Mouse (Mus musculus) embryonic facial prominence, embryonic 13.5 days (tissue): ENCODE data around the gene Galnt2. TPM values are rescaled to one million over a fixed set of nuclear protein-coding genes. Genes with fewer than 3 reads are reported as not detected.

ENCODE experiments used
- ATAC-seq: fragments of 200-750 bp; cut with Nextera tagmentation; 2 replicates; pipeline ENCODE4 v1.8.0; 2017; ENCODE audit warnings: low read depth; ENCODE audit not compliant: insufficient number of reproducible peaks, insufficient read depth, low FRiP score, low TSS enrichment
- H3K27ac ChIP-seq: fragments of 300-500 bp; sonication (generic); 2 replicates; pipeline ENCODE4 v1.5.1; 2015; ENCODE audit warnings: moderate library complexity, mild to moderate bottlenecking, inconsistent platforms
- H3K27me3 ChIP-seq: fragments of 300-500 bp; sonication (generic); 2 replicates; pipeline ENCODE4 v1.6.1; 2015; ENCODE audit warnings: mild to moderate bottlenecking, inconsistent platforms
- H3K36me3 ChIP-seq: fragments of 300-500 bp; sonication (generic); 2 replicates; pipeline ENCODE4 v1.6.1; 2015; ENCODE audit warnings: mild to moderate bottlenecking, inconsistent platforms
- H3K4me1 ChIP-seq: fragments of 300-500 bp; sonication (generic); 2 replicates; pipeline ENCODE4 v1.6.1; 2015; ENCODE audit warnings: inconsistent platforms
- H3K4me2 ChIP-seq: fragments of 300-500 bp; sonication (generic); 2 replicates; pipeline ENCODE4 v1.6.1; 2015; ENCODE audit warnings: moderate library complexity, mild to moderate bottlenecking, inconsistent platforms
- H3K4me3 ChIP-seq: fragments of 300-500 bp; sonication (generic); 2 replicates; pipeline ENCODE4 v1.5.1; 2015; ENCODE audit warnings: mild to moderate bottlenecking, inconsistent platforms
- H3K9ac ChIP-seq: fragments of 300-500 bp; sonication (generic); 2 replicates; pipeline ENCODE4 v1.6.1; 2015; ENCODE audit warnings: mild to moderate bottlenecking, inconsistent platforms
- H3K9me3 ChIP-seq: fragments of 300-500 bp; sonication (generic); 2 replicates; pipeline ENCODE4 v1.6.1; 2016; ENCODE audit warnings: inconsistent platforms
- WGBS: fragments of 180-500 bp; shearing (Covaris S2); methylation state at CpG from one replicate; pipeline ENCODE4 v1.1.7; 2015; ENCODE audit warnings: mixed read lengths; 5-methylcytosine and 5-hydroxymethylcytosine counted together
- polyA plus RNA-seq: library from polyadenylated mRNA; unstranded; fragments of >200 nt; fragmentation: Nextera tagmentation; extraction: Ambion mirVana; gene quantifications from 2 replicates; pipeline ENCODE4 v1.2.1, GENCODE M21; 2015

Galnt2 gene
- polyA plus RNA-seq, 1 experiment from 2014 or later, result 42.0 TPM

DNA sequence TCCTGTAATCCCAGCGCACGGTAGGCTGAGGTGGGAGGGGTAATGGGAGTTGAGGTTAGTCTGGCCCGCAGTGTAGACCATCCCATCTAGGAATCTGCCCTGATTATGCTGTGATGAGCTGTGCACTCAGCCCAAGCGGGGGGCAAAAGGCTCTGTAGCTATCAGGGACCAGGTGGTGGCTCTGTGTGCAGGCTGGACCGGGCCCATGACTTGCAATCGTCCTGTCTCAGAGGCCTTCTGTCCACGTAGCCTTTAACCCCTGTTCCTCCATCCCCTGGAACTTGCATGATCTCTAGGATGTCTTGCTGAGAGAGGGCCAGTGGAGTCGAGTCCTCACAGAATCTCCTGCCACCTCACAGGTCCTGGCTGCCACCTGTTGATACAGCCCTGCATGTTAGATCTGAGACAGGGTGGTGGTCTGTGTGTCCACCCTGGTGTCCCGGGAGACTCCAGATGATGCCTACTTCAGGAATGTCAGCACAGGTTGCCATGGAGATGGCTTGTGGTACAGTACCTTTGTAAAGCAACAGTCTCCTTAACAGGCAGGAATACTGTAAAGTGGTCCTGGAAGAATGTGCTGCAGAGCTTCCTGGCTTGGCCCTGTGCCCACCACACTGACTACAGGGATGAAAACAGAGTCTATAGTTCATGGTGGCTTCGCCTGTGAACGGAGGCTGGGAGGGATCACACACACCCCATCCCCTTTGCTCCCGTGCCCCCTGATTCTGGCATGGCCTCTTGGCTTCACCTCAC, 51.9 kb downstream of the Galnt2 start:
- H3K4me3 ChIP-seq, result no peak overlapping the region
- H3K9me3 ChIP-seq, result no peaks in the 10 kb centered on the region
- peak overlapping the region; percentile 37 for H3K9ac ChIP-seq
- no peaks in the 10 kb centered on the region for H3K27me3 ChIP-seq
- H3K36me3 ChIP-seq, result no peaks in the 10 kb centered on the region
- no peak overlapping the region for H3K4me2 ChIP-seq
- H3K4me1 ChIP-seq, result peaks cover 49% of the 10 kb centered on the region
- H3K27ac ChIP-seq, result peak overlapping the region; percentile 44
- WGBS, result 63% methylated on average over 12 of the region's 12 CpGs
- ATAC-seq, result no peak

DNA sequence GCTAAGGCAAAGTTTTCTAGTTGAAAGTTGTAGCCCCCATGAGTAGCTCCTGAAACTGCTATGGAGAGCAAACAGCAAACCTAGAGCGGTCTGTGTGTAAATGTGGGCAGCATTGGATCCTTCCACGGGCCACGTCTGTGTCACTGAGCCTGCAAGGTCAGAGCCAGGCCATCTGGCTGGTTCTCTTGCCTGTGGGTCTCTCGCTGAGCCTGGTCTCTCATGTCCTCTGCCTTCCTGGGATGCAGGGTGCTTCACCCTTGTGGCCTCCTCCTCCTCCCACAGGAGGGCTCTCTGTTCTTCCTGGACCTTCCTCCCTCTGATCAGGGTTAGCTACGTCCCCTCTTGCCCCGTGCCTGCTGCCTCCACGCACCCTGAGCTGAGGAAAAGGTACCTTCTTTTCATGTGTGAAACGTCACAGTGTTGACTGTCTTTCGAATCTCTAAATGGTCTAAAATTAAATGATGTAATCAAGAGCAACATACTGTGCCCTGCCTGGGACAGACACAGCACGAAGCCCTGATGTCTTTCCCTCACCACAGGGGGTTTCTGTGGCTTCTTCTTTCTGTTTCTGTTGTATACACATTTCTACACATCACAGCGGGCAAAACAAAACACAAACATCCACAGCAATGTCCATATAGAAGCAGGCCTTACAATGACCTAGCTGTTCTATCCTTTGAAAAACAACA, 52.6 kb downstream of the Galnt2 start:
- peaks cover 49% of the 10 kb centered on the region for H3K4me1 ChIP-seq
- H3K9ac ChIP-seq, result peak overlapping the region; percentile 37

DNA sequence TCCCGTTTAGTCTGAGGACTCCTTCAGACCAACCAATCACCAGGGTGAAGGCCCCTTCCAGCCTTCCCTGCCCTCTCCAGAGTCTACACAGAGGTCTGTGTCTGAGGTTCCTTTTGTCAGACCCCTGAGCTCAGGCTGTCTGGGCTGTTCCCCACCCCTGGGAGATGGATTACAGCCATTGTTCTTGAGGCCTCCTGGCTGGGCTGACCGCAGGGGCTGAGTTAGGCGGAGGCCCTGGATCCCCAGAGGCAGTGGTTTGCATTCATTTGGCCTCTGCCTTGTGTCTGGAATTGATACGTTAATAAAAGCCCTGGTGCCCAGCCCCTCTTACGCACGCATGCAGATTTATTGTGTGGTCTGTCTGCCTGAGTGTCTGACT, 53.1 kb downstream of the Galnt2 start:
- no peaks in the 10 kb centered on the region for H3K36me3 ChIP-seq
- H3K4me1 ChIP-seq, result peaks cover 49% of the 10 kb centered on the region
- ATAC-seq, result no peak; the same call in 1 of the 2 replicates
- peak overlapping the region; percentile 44 for H3K27ac ChIP-seq
- H3K9ac ChIP-seq, result no peak overlapping the region
- WGBS, result 15% methylated on average over 6 of the region's 6 CpGs
- no peaks in the 10 kb centered on the region for H3K27me3 ChIP-seq
- no peak overlapping the region for H3K4me2 ChIP-seq
- no peaks in the 10 kb centered on the region for H3K9me3 ChIP-seq
- H3K4me3 ChIP-seq, result no peak overlapping the region

More for the DNA sequence above, 52.6 kb downstream of the Galnt2 start:
- no peaks in the 10 kb centered on the region for H3K9me3 ChIP-seq
- peak overlapping the region; percentile 44 for H3K27ac ChIP-seq
- no peak for ATAC-seq
- 41% methylated on average over 11 of the region's 11 CpGs for WGBS
- H3K4me2 ChIP-seq, result no peak overlapping the region
- no peaks in the 10 kb centered on the region for H3K36me3 ChIP-seq
- H3K27me3 ChIP-seq, result no peaks in the 10 kb centered on the region
- no peak overlapping the region for H3K4me3 ChIP-seq

DNA sequence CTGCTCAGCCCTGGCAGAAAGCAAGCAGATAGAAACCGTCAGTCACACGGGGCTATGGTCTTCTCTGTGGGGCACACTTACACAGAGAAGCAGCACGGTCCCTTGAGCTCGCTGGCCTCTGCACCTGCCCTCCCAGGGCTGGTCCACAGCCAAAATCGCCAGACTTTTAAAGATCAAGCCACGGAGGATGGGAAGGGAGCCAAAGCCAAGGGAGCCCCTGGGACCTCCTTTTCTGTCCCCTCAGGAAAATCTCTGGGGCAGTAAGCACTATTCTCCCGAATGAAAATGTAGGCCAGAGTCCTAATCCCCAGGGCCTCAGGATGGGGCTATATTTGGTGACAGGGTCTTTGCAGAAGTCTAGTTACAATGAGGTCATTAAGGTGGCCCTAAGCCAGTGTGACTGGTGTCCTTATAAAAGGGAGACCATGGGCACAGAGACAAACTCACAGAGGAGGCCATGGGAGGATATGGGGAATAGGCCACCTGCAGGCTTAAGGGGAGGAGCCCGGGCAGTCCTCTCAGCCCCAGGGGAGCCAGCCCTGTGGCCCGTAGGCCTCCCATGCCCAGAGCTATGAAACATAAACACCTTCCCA, 53.9 kb downstream of the Galnt2 start:
- H3K36me3 ChIP-seq, result no peaks in the 10 kb centered on the region
- ATAC-seq, result no peak
- no peak overlapping the region for H3K9ac ChIP-seq
- peak overlapping the region; percentile 44; the same call in 1 of the 2 replicates for H3K27ac ChIP-seq
- H3K9me3 ChIP-seq, result no peaks in the 10 kb centered on the region
- 42% methylated on average over 9 of the region's 9 CpGs for WGBS
- H3K4me3 ChIP-seq, result no peak overlapping the region
- no peaks in the 10 kb centered on the region for H3K27me3 ChIP-seq
- no peak overlapping the region for H3K4me2 ChIP-seq
- peaks cover 51% of the 10 kb centered on the region for H3K4me1 ChIP-seq

DNA sequence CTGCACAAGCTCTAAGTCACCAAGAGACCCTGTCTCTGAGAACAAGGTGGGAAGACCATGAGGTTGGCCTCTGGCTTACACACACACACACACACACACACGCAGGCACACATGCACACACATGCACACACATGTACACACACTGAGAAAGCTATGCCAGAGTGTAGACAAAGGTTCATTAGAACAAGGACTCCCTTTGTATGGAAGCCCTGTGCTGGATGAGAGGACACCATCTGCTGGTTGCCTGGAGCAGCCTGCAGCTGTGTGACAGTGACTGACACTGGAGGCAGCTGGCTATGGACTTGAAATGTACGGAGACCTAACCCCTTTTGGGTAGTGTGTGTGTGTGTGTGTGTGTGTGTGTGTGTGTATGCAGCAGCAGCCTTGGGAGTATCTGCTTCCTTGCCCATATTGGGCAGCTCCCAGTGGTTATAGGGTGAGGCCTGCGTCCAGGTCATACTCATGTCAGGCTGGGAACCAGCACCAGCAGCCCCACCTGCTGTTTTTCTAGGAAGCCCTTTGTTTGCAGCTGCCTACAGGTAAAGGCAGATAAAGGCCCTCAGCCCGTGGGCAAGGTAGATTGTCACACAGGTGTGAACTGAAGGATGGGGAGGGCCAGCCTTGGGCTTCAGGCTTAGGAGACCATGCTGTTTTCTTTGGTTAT, 55.4 kb downstream of the Galnt2 start:
- no peak overlapping the region for H3K9ac ChIP-seq
- H3K4me1 ChIP-seq, result peaks cover 64% of the 10 kb centered on the region
- 60% methylated on average over 4 of the region's 4 CpGs for WGBS
- no peak overlapping the region for H3K4me3 ChIP-seq
- no peaks in the 10 kb centered on the region for H3K9me3 ChIP-seq
- no peaks in the 10 kb centered on the region for H3K36me3 ChIP-seq
- no peaks in the 10 kb centered on the region for H3K27me3 ChIP-seq
- no peak overlapping the region for H3K4me2 ChIP-seq
- ATAC-seq, result no peak
- H3K27ac ChIP-seq, result no peak overlapping the region

DNA sequence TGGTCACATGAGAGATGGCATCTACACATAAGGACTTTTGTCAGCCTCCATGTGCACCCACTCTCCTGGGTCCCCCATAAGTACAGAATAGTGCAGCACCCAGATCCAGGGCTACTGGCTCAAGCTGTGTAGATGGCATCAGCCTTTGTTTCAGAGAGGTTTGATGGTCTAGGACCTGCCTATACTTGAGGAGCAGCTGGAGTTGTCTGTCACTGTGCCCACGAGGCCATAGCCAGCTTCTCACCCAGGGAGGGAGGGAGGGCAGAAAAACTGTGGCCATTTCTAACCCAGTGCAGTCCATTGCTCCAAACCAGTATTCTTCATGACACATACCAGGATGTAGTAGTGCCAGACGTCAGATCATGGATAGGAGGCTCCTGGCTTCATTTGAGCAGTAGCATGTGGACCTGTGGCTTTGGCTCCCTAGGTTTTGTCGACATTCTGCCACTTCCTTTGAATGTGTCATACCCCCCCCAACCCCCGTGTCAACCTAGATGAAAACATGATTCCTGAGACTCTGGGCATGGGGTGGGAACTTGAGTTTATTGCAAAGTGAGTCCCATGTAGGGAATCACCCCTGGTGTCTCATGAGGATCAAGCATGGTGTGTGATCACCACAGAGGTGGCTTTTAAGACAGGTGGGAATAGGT, 57.1 kb downstream of the Galnt2 start:
- no peak overlapping the region for H3K4me3 ChIP-seq
- peaks cover 58% of the 10 kb centered on the region for H3K4me1 ChIP-seq
- H3K36me3 ChIP-seq, result no peaks in the 10 kb centered on the region
- H3K4me2 ChIP-seq, result no peak overlapping the region
- H3K27ac ChIP-seq, result no peak overlapping the region
- 82% methylated on average over 4 of the region's 4 CpGs for WGBS
- no peak for ATAC-seq
- H3K9me3 ChIP-seq, result no peaks in the 10 kb centered on the region
- no peaks in the 10 kb centered on the region for H3K27me3 ChIP-seq
- no peak overlapping the region for H3K9ac ChIP-seq

DNA sequence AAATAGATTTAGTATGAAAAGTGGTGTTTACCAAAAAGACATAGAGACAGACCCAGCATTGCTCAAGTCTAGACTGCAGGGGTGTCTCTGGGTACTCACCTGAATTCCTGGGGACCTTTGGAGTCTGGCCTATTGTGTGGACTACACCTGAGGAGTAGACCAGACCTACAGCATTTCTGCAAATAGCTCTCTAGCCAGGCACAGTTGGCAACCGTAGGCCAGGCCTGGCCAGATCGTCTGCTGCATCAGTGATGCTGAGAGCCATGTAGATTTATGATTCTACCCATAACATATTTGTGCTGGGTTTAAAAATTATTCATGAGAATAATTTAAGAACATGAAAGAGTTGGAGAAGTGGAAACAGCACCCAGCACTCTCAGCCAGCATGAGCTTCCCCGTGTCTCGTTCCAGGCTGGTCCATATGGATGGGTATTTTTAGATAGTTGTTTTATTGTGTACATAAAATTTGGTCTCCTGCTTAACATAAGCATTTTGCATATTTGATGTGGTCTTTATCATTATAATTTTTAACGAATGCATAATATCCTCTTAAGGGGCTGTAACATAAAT, 58.4 kb downstream of the Galnt2 start:
- H3K9me3 ChIP-seq, result no peaks in the 10 kb centered on the region
- ATAC-seq, result no peak
- H3K36me3 ChIP-seq, result no peaks in the 10 kb centered on the region
- H3K4me1 ChIP-seq, result peaks cover 58% of the 10 kb centered on the region
- H3K27ac ChIP-seq, result no peak overlapping the region
- 73% methylated on average over 5 of the region's 5 CpGs for WGBS
- no peak overlapping the region for H3K4me2 ChIP-seq
- no peak overlapping the region for H3K4me3 ChIP-seq
- H3K9ac ChIP-seq, result no peak overlapping the region
- H3K27me3 ChIP-seq, result no peaks in the 10 kb centered on the region

DNA sequence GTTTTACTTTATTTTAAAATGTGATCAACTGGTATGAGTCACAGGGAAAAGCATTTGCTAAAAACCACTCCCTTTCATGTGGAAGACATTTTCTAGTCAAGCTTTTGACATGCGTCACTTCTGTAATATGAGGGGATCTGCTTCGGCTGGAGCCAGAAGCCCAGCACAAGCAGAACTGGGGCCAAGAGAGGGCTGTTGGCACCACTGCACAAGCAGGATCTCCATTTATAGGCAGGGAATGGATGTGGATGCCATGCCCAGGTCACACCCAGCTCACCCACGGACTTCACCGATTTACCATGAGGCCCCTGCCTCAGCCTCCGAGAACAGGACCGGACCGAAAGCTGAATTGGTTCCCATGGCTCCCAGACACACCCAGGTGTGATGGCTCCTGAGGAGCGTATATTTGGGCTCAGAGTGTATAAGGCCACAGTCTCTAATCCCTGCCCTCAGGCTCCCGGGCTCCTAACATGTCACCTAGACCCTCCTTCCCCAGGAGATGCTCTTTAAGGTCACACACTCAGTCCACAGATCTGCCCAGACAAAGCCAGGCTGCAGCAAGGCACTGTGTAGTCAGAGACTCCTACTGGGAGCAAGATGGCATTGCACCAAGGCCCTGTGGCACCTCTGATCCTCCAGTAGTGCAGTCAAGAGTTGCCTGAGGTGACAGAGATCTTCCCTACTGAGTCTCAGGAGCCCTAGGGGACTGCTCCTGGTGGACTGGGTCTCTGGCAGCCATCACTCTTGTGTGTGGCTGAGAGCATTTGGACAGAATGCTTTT, 59.9 kb downstream of the Galnt2 start:
- ATAC-seq, result no peak
- Histone ChIP-seq H3K9me3 (no peaks in the 10 kb centered on the region), H3K27ac (peak overlapping the region; percentile 39; the same call in 1 of the 2 replicates)

DNA sequence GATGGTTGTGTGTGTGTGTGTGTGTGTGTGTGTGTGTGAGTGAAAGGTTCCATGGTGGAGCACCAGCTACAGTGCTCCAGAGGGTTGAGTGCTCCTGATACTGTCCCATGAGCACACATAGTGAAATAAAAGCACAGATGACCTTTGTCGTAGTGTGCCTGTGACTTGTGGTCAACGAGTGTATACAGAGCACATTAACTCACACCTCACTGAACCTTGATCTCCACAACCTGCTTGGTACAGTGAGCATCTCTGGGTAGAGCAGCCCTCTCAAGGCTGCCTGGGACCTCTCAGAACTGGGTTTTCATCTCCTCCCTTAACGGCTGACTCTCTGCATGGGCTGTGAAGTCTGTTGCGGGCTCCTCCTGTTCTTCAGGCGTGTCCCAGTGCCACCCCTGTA, 60.5 kb downstream of the Galnt2 start:
- Histone ChIP-seq H3K9me3 (no peaks in the 10 kb centered on the region), H3K27me3 (no peaks in the 10 kb centered on the region), H3K4me3 (no peak overlapping the region), H3K27ac (no peak overlapping the region), H3K4me2 (no peak overlapping the region), H3K9ac (no peak overlapping the region), H3K4me1 (peaks cover 44% of the 10 kb centered on the region), H3K36me3 (no peaks in the 10 kb centered on the region)
- ATAC-seq, result no peak
- WGBS, result 95% methylated on average over 5 of the region's 5 CpGs

More for the DNA sequence above, 59.9 kb downstream of the Galnt2 start:
- WGBS, result 69% methylated on average over 9 of the region's 9 CpGs
- Histone ChIP-seq H3K9ac (no peak overlapping the region), H3K4me1 (peaks cover 50% of the 10 kb centered on the region), H3K36me3 (no peaks in the 10 kb centered on the region), H3K4me3 (no peak overlapping the region), H3K4me2 (no peak overlapping the region), H3K27me3 (no peaks in the 10 kb centered on the region)

DNA sequence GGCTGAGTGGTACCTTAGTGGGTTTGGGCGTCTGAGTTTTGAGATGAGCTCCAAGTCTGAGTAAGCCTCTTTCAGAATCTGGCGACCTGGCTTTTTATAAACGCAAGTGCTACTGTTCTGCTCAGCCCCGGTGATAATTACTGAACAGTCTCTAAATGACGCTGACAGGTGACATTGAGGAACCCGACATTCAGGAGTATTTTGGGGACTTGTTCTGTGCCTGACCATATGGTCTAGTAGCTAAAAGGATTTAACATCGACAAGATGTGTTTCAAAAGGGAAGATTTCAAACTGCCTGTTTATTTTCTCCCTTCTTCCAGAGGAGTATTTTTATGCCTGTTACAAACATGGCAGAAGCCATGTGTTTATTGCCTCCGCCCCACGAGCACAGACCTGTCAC, 61.8 kb downstream of the Galnt2 start:
- Histone ChIP-seq H3K9me3 (no peaks in the 10 kb centered on the region), H3K4me1 (peaks cover 44% of the 10 kb centered on the region), H3K36me3 (no peaks in the 10 kb centered on the region), H3K9ac (no peak overlapping the region), H3K4me2 (no peak overlapping the region), H3K27ac (no peak overlapping the region), H3K4me3 (no peak overlapping the region), H3K27me3 (no peaks in the 10 kb centered on the region)
- WGBS, result 79% methylated on average over 9 of the region's 9 CpGs
- ATAC-seq, result no peak
